Mouse (Mus musculus) erythroblast, embryonic 14.5 days (primary cell): ENCODE data around the gene Acsm3. TPM values are rescaled to one million over a fixed set of nuclear protein-coding genes. Genes with fewer than 3 reads are reported as not detected.
"Not testable (repeated sequence)": the region's sequence is repeated elsewhere in the genome, so short reads cannot be mapped to it uniquely, and the experiment has no call there.

Experiments used
- H3K27me3 ChIP-seq: 2 replicates; pipeline ENCODE4 v1.6.1; 2012; ENCODE audit warnings: inconsistent platforms; ENCODE audit not compliant: control insufficient read depth
- H3K36me3 ChIP-seq: 2 replicates; pipeline ENCODE4 v1.6.1; 2012; ENCODE audit warnings: mild to moderate bottlenecking, inconsistent platforms; ENCODE audit not compliant: control insufficient read depth
- H3K4me1 ChIP-seq: 2 replicates; pipeline ENCODE4 v1.6.1; 2012; ENCODE audit warnings: inconsistent platforms; ENCODE audit not compliant: control insufficient read depth
- H3K4me3 ChIP-seq: replicated peaks from 2 replicates; pipeline ENCODE3; 2012; ENCODE audit warnings: moderate library complexity, mild to moderate bottlenecking, inconsistent platforms
- H3K9me3 ChIP-seq: 2 replicates; pipeline ENCODE4 v1.6.1; 2012; ENCODE audit warnings: low read length, inconsistent platforms, mixed read lengths; ENCODE audit not compliant: control insufficient read depth
- GATA1 ChIP-seq: IDR thresholded peaks from 2 replicates; pipeline ENCODE4 v1.6.1; 2012; ENCODE audit warnings: low read length, inconsistent platforms, mixed read lengths
- TAL1 ChIP-seq: IDR thresholded peaks from 3 replicates; pipeline ENCODE4 v1.6.1; 2012; ENCODE audit warnings: low read length, inconsistent platforms, mixed read lengths
- polyA plus RNA-seq: library from polyadenylated mRNA; stranded (reverse); fragments of >175 nt; gene quantifications from 2 replicates; pipeline ENCODE4 v1.2.3, GENCODE M21; 2012

The Acsm3 gene
- not detected in 2 replicates for polyA plus RNA-seq

DNA sequence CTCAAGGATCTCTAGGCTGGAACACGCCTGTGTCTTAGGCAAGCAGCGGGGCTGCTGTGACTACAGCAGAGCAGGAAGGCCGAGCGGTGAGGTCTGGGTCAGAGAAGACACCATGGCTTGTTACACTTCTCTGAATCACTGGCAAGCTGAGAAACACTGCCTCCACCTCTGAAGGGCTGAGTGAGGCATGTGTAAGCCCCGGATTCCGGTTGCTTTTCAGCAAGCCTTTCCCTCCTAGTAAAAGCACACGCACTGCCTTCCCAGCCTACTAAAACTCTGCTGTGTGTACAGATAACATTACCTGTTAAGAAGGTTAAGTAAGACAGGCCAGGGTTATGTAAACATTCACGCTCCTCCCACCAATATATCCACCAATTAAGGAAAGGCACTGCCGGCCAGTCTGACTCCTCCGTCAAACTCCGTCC is at the start of gene Acsm3:
TSS of gene Acsm3 (plus strand) at position 397 of the 425 bp plus-strand sequence.
- Histone ChIP-seq H3K27me3 (no peaks in the 10 kb centered on the region), H3K4me3 (no peak within 1 kb of the TSS), H3K4me1 (no peaks in the 10 kb centered on the region), H3K36me3 (no peaks in the 10 kb centered on the region), H3K9me3 (no peaks in the 10 kb centered on the region)
- no peak for TF ChIP-seq TAL1
- TF ChIP-seq GATA1: no peak

DNA sequence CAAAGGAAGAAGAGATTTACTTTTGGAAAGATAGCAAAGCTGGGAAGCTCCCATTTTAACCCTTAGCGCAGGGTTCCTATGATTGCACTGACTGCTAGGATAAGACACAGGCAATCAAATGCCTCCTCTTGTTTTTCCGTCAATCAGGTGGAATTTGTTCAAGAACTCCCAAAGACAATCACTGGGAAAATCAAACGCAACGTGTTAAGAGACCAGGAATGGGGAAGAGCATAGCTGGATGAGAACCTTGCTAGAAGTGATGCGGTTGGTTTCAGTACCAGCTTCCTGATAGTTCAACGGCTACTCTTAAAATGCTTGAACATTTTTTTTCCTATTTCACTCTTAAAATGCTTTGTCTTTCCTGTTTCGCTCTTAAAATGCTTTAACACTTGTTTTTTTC is 46.6 kb upstream of the Acsm3 start:
- Histone ChIP-seq H3K4me3 (no peak overlapping the region), H3K9me3 (no peaks in the 10 kb centered on the region; the same call in 1 of the 2 replicates), H3K36me3 (peaks cover 38% of the 10 kb centered on the region), H3K4me1 (no peaks in the 10 kb centered on the region), H3K27me3 (no peaks in the 10 kb centered on the region)
- TF ChIP-seq GATA1 (no peak), TAL1 (no peak)

DNA sequence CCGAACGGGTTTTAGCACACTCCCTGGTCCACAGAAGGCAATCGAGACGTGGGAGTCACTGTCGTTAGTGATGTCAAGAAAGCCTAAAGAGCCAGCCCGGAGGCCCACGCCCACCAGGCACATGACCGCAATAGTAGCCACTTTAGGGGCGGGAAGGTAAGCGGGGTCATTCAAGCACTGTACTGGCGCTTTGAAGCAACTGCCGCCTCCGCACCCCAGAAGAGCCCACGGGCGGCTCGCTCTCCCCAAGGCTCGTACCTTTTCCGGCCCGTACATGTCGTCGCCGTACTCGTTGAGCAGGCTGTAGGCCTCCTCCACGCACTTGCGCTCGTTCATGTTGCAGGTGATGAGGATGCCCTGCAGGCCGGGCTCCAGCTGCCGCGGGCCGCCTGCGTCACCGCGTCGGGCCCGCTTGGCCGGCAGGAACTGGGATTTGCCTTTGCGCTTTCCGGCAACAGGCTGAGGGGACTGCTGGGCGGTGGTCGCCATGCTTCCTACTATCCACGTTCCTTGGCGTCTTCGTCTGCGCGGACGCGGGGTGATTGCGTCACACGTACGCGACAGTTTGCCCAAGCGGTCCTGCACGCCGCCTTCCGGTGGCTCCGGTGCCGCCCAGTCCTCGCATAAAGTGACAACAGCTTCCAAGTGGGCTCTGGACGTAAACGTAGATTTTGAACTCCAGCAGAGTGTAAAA is 40.3 kb upstream of the Acsm3 start, which contains the start of gene Thumpd1:
TSS of gene Thumpd1 (minus strand) at position 546 of the 694 bp plus-strand sequence.
- peaks cover 20% of the 10 kb centered on the region for H3K4me1 ChIP-seq
- TF ChIP-seq TAL1 (no peak), GATA1 (no peak)
- H3K36me3 ChIP-seq: peaks cover 34% of the 10 kb centered on the region
- H3K9me3 ChIP-seq: no peaks in the 10 kb centered on the region; the same call in 1 of the 2 replicates
- no peaks in the 10 kb centered on the region for H3K27me3 ChIP-seq
- peak within 1 kb of the TSS; percentile 87 for H3K4me3 ChIP-seq

DNA sequence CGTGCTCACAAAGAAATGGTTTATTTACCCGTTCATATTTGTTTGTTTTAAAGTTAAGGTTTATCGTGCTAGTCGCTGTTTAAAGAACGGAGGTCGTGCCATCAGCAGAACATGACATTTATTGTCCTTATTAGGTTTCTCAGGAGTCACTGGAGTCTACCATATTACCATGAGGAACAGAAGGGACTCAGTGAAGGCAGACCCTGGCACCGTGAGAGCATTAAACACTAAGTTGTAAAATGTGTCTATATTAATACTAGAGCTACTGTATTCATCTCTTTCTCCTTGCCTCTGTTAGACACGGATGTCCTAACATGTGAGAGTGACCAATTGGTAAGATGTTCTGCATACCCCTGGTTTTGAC is 39.8 kb upstream of the Acsm3 start:
- Histone ChIP-seq H3K9me3 (no peaks in the 10 kb centered on the region; the same call in 1 of the 2 replicates), H3K36me3 (peaks cover 29% of the 10 kb centered on the region)
- no peak for TF ChIP-seq GATA1
- TF ChIP-seq TAL1: no peak

DNA sequence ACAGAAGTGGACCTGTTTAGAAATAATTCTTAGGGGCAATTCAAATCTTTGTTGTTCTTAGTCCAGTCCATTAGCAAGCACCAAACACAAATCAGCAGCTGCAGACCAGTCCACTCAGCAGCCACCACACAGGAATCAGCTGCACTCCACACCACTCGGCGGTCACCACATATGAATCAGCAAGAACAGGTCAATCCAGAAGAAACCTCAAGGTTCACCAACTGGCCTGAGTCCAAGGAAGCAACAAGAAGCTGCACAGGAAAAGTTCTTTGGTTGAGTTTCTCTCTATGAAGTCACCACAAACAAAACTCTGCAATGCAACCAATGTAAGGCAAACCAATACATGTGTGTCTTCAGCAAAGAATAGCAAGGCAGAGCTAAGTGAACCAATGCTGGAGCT is 33.1 kb upstream of the Acsm3 start:
- H3K36me3 ChIP-seq: no peaks in the 10 kb centered on the region
- H3K4me1 ChIP-seq: no peaks in the 10 kb centered on the region
- no peaks in the 10 kb centered on the region; the same call in 1 of the 2 replicates for H3K27me3 ChIP-seq
- H3K4me3 ChIP-seq: no peak overlapping the region
- no peak for TF ChIP-seq GATA1
- TF ChIP-seq TAL1: no peak
- H3K9me3 ChIP-seq: peaks cover 10% of the 10 kb centered on the region

More for the DNA sequence above, 39.8 kb upstream of the Acsm3 start:
- H3K4me3 ChIP-seq: peak overlapping the region; percentile 87
- peaks cover 20% of the 10 kb centered on the region for H3K4me1 ChIP-seq
- no peaks in the 10 kb centered on the region for H3K27me3 ChIP-seq

DNA sequence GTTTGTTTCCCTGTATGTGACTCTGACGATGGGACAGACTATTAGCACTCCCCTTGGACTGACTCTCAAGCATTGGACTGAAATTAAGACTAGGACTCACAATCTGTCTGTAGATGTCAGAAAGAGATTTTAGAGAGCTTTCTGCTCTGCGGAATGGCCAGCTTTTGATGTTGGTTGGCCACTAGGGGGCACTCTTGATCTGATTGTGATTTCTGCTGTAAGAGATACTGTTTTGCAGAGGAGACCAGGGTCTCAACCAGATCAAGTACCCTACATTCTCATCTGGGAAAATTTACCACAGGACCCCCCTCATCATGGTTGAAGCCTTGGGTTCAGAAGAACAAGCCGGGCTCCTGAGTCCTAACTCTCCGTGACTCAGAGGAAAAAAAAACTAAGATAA is 29.5 kb upstream of the Acsm3 start:
- H3K4me1 ChIP-seq, H3K36me3 ChIP-seq, H3K4me3 ChIP-seq, H3K27me3 ChIP-seq: not testable (repeated sequence)
- H3K9me3 ChIP-seq: peaks cover 17% of the 10 kb centered on the region

DNA sequence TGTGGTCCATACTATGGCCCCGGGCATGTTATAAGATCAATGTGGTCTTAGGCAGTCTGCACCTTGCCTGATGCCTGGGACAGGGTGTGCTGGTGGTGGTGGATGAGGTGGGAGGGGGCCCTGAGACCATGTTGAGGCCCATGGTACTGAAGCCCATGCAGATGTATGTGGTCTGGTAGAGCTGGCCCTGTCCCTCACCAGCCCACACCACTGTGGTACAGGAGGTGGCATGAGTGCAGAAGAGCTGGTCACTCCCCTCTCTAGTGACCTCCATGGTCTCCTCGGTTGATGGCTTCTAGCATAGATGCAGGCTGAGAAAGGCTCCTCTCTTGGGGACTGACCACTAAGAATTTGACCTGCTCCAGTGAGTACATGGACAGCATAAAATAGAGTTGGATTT is 21.8 kb upstream of the Acsm3 start:
- Histone ChIP-seq H3K4me1 (no peaks in the 10 kb centered on the region), H3K36me3 (no peaks in the 10 kb centered on the region), H3K27me3 (peaks cover 11% of the 10 kb centered on the region), H3K4me3 (no peak overlapping the region), H3K9me3 (peaks cover 5% of the 10 kb centered on the region; the same call in 1 of the 2 replicates)
- no peak for TF ChIP-seq GATA1
- no peak for TF ChIP-seq TAL1

DNA sequence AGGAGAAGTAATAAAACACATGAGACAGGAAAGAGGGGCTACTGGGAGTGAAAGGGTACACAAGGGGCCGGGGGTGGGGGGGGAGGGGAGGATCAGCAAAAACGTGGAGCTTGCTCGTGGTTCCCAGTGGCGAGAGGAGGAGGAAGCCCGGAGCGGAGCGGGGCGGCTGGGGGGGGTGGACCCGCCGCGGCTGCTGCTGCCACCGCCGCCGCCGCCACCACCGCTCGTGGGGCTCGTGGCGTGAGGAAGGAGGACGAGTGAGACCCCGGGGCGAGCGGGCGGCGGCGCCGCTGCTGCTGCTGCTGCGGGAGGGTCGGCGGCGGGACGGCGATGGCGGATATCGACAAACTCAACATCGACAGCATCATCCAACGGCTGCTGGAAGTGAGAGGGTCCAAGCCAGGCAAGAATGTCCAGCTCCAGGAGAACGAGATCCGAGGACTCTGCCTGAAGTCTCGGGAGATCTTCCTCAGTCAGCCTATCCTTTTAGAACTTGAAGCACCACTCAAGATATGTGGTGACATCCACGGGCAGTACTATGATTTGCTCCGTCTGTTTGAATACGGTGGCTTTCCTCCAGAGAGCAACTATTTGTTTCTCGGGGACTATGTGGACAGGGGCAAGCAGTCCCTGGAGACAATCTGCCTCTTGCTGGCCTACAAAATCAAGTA is 20.8 kb upstream of the Acsm3 start:
- not testable (repeated sequence) for H3K4me3 ChIP-seq, H3K36me3 ChIP-seq, H3K9me3 ChIP-seq, H3K4me1 ChIP-seq
- H3K27me3 ChIP-seq: peaks cover 13% of the 10 kb centered on the region

DNA sequence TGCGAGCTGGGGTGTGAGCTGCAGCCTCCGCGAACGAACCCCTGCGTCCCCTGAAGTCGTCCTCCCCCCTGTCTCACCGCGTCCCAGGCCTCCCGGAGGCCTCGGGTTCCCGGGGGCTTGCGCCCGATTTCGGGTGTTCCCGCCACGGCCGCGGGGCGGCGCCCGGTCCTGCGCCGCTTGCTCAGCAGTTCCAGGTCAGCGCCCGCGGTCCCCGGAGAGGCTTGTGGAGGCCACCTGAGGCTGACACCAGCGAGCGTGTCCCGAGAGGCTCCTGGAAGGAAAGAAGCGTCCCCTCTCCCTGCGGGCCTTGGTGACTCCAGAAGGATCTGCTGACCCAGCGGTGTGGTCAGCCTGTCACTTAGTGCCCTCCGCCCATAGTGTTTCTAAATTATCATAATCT is 16.4 kb upstream of the Acsm3 start:
- Histone ChIP-seq H3K36me3 (no peaks in the 10 kb centered on the region), H3K27me3 (peaks cover 2% of the 10 kb centered on the region; the same call in 1 of the 2 replicates), H3K4me1 (peaks cover 2% of the 10 kb centered on the region; the same call in 1 of the 2 replicates), H3K4me3 (no peak overlapping the region), H3K9me3 (no peaks in the 10 kb centered on the region)
- TF ChIP-seq TAL1 (no peak), GATA1 (no peak)
